Mouse (Mus musculus): ENCODE measurements around the gene Zcchc18.
"Not testable (repeated sequence)": the region's sequence is repeated elsewhere in the genome, so short reads cannot be mapped to it uniquely, and the experiment has no call there.

Gene Zcchc18

GRCm38 (mm10) chrX:136992978-136993547, at the start of gene Zcchc18:
Gene Zcchc18, plus strand, starts transcription at chrX:136993155.
- DNase-seq (ENCODE audit: low spot score): no peak

- DNase-seq (ENCODE audit: low spot score): not testable (repeated sequence)
Observed at GRCm38 (mm10) chrX:136957583-136958279, 35.2 kb upstream of the Zcchc18 start.

GRCm38 (mm10) chrX:136958300-136958699, 34.7 kb upstream of the Zcchc18 start:
- DNase-seq (ENCODE audit: low spot score): not testable (repeated sequence)

GRCm38 (mm10) chrX:136959688-136960087, 33.3 kb upstream of the Zcchc18 start:
- DNase-seq (ENCODE audit: low spot score): peak; percentile 11

GRCm38 (mm10) chrX:136975397-136975796, 17.6 kb upstream of the Zcchc18 start, which contains the start of gene Tmsb15b2:
Gene Tmsb15b2, minus strand, starts transcription at chrX:136975497.
- not testable (repeated sequence) for DNase-seq (ENCODE audit: low spot score)

- no peak for DNase-seq (ENCODE audit: low spot score)
Observed at GRCm38 (mm10) chrX:136976424-136977084, 16.4 kb upstream of the Zcchc18 start, which contains the start of the genes Tmsb15l and Tmsb15b1. Gene Tmsb15l, minus strand, starts transcription at chrX:136976869. Gene Tmsb15b1, minus strand, starts transcription at chrX:136976874.

- peak; percentile 3 for DNase-seq (ENCODE audit: low spot score)
Observed at GRCm38 (mm10) chrX:136978616-136979015, 14.3 kb upstream of the Zcchc18 start.

GRCm38 (mm10) chrX:136986039-136986438, 6.9 kb upstream of the Zcchc18 start:
- DNase-seq (ENCODE audit: low spot score): no peak

- no peak for DNase-seq (ENCODE audit: low spot score)
Observed at GRCm38 (mm10) chrX:136991274-136991673, 1.7 kb upstream of the Zcchc18 start.

- no peak for DNase-seq (ENCODE audit: low spot score)
Observed at GRCm38 (mm10) chrX:136992191-136992965, 577 bp upstream of the Zcchc18 start.

- no peak for DNase-seq (ENCODE audit: low spot score)
Observed at GRCm38 (mm10) chrX:136993641-136994040, 686 bp downstream of the Zcchc18 start.

- DNase-seq (ENCODE audit: low spot score): no peak
Observed at GRCm38 (mm10) chrX:136996256-136996655, 3.3 kb downstream of the Zcchc18 start.

- DNase-seq (ENCODE audit: low spot score): peak; percentile 71
Observed at GRCm38 (mm10) chrX:137015099-137015709, 22.2 kb downstream of the Zcchc18 start.

- no peak for DNase-seq (ENCODE audit: low spot score)
Observed at GRCm38 (mm10) chrX:137017668-137018067, 24.7 kb downstream of the Zcchc18 start.

GRCm38 (mm10) chrX:137019310-137019709, 26.4 kb downstream of the Zcchc18 start:
- peak; percentile 81 for DNase-seq (ENCODE audit: low spot score)

GRCm38 (mm10) chrX:137030916-137031315, 38.0 kb downstream of the Zcchc18 start:
- DNase-seq (ENCODE audit: low spot score): no peak

GRCm38 (mm10) chrX:137031726-137032125, 38.8 kb downstream of the Zcchc18 start:
- no peak for DNase-seq (ENCODE audit: low spot score)

GRCm38 (mm10) chrX:137034322-137034721, 41.4 kb downstream of the Zcchc18 start:
- no peak for DNase-seq (ENCODE audit: low spot score)

- DNase-seq (ENCODE audit: low spot score): no peak
Observed at GRCm38 (mm10) chrX:137037470-137037999, 44.6 kb downstream of the Zcchc18 start.

- DNase-seq (ENCODE audit: low spot score): peak; percentile 84
Observed at GRCm38 (mm10) chrX:137038000-137038483, 45.1 kb downstream of the Zcchc18 start, which contains the start of gene Slc25a53. Gene Slc25a53, minus strand, starts transcription at chrX:137038302.

GRCm38 (mm10) chrX:137038502-137038901, 45.5 kb downstream of the Zcchc18 start:
- DNase-seq (ENCODE audit: low spot score): no peak
